Mouse (Mus musculus) layer of hippocampus, adult 18-20 months (tissue): ENCODE measurements around the gene Utp14b. TPM values are rescaled to one million over a fixed set of nuclear protein-coding genes. Genes with fewer than 3 reads are reported as not detected.

ENCODE experiments used
- DNase-seq, 2 experiments: peaks; one replicate each; pipeline ENCODE4 v3.0.0; 2022; ENCODE audit warnings: low spot score in 2 of 2
- long read RNA-seq: library from polyadenylated mRNA; stranded (forward); transcript quantifications from one replicate; pipeline ENCODE4 v2.0.0, GENCODE M21; 2021
- total RNA-seq, 2 experiments: library from RNA; stranded (reverse); gene quantifications; 2 replicates each; pipeline ENCODE4 v1.2.3; 2021

Gene Utp14b
- 10 to 100 TPM; 27.7 to 33.2 TPM for total RNA-seq
- long read RNA-seq, full-length matches to known transcripts, result 3 of 3 reads
- long read RNA-seq, partial matches to known transcripts, result 0 of 3 reads
- long read RNA-seq, other reads (novel, unspliced or antisense), result 0 of 3 reads

- peak; percentile 94 to 97 for DNase-seq
Observed at GRCm38 (mm10) chr1:78657671-78658440, at the start of gene Utp14b, which contains the start of gene Acsl3. TSS of gene Utp14b (plus strand) at chr1:78658038. TSS of gene Acsl3 (plus strand) at chr1:78657825.

GRCm38 (mm10) chr1:78609134-78609907, 48.5 kb upstream of the Utp14b start:
- DNase-seq, result no peak

GRCm38 (mm10) chr1:78611039-78611438, 46.8 kb upstream of the Utp14b start:
- no peak for DNase-seq

- DNase-seq, result no peak
Observed at GRCm38 (mm10) chr1:78612959-78613358, 44.9 kb upstream of the Utp14b start.

- DNase-seq, result no peak
Observed at GRCm38 (mm10) chr1:78624352-78624751, 33.5 kb upstream of the Utp14b start.

- no peak for DNase-seq
Observed at GRCm38 (mm10) chr1:78634486-78634885, 23.4 kb upstream of the Utp14b start.

GRCm38 (mm10) chr1:78640871-78641270, 17.0 kb upstream of the Utp14b start:
- DNase-seq, result no peak

DNA sequence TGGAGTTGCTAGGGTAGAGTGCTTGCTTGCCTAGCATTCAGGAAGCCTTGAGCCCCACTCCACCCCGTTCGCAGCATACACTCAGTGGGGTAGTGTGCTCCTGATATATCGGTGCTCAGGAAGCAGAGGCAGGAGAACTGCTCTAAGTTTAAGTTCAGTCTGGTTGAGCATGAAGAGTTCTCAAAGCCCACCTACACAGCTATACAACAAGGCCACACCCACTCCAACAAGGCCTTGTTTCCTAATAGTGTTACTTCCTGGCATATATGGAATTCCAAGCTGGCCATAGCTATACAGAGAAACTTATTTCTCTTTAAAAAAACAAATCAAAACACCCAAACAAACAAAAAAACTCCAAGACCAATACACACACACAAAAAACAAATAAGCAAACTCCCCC, 16.0 kb upstream of the Utp14b start:
- DNase-seq, result no peak

GRCm38 (mm10) chr1:78642197-78642596, 15.6 kb upstream of the Utp14b start:
- DNase-seq, result no peak

DNA sequence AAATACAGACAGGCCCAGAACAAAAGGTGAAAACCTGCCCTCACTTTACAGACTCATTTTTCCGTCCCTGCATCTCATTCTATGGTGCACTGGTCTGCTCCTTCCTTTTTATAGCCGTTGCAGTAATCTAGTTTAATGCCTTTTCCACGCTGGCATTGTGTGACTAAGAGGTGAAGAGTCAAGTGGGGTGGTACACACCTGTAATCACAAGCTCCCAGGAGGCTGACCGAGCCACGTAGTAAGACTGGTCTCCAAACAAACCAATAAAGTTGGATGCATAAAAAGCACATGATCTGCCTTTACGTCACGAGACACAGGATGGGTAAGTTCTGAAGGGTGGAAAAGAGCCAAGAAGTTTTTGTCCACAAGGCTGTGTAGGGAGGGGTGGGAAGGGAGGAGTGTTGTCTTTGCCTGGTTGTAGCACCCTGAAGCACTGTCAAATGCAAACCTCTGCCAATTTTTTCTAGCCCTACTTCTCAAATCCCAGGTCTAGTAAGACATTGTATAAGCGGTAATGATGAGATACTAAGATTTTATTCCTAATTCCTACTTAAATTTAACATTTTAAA, 10.4 kb upstream of the Utp14b start:
- DNase-seq, result no peak

DNA sequence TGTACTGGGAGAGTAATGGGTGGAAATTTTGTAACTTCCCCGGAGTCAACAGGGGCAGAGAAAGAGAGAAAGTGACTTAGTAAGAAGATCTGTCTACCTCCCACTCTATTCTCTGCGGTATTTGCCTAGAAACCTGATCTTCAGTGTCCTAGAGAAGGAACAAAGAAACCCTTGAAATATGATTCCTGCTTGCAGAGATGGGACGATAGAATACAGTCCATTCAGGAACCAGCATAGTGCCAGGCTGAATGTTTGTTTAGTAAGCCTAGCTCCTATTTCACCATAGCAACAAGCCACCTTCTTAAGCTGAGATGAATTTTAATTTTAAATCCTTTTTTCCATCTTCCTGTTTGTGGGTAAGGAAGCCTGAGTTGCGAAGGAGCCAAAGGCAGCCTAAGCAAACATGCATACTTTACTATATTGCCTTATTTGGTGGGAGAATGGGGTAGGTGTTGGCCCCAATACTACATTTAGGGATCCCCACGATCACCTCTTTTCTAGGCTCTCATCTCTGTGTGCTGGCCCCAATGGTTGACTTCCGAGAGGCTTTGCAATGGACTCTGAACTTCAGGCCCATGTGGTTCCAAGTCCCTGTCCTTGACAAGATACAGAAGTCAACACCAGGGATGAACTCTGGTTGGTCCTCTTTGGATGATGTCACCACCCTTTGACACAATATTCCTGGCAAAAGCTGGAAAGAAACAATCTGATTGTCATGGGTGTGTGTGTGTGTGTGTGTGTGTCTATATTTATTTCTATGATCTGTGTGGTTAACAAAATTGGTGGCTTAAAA, 8.4 kb upstream of the Utp14b start:
- no peak for DNase-seq

DNA sequence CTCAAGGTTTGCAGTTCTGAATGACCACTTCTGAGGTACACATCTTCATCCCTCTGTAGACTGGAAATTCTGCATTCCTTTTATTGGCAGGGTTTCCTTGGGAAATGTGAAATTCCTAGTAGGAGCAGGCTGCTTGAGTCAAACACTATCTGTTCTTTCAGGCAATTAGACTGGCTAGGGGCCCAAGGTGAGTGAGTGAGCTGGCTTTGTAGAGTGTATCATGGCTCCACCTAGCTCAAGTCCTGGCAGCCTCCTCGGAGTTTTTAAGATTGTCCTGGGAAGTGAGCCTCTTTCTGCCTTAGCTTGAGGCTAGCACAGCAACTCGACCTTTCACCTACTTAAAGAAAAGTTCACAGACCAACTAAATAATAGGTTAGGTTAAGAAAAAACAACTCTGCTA, 1.4 kb upstream of the Utp14b start:
- no peak for DNase-seq

DNA sequence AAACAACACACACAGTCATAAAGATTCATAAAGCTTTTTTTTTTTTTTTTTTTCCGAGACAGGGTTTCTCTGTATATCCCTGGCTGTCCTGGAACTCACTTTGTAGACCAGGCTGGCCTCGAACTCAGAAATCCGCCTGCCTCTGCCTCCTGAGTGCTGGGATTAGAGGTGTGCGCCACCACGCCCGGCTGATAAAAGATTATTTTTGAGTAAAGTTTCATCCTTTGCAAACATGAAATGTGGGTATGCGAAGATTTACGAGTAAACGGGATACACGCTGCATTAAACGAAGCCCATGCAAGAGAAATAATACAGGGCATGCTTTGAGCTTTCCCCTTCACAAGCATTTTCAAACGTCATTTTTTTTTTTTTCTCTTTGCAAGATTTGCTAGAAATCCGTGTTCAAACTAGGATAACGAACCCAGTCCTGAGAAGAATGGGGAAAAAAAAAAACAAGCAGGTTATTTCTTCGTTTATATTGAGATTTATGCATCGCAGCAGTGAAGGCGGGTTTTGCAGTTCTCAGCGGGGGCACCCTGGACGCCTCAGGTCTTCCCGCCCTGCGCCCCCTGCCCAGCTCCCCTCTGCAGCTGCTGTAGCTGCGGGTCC, 713 bp upstream of the Utp14b start:
- DNase-seq, result no peak

DNA sequence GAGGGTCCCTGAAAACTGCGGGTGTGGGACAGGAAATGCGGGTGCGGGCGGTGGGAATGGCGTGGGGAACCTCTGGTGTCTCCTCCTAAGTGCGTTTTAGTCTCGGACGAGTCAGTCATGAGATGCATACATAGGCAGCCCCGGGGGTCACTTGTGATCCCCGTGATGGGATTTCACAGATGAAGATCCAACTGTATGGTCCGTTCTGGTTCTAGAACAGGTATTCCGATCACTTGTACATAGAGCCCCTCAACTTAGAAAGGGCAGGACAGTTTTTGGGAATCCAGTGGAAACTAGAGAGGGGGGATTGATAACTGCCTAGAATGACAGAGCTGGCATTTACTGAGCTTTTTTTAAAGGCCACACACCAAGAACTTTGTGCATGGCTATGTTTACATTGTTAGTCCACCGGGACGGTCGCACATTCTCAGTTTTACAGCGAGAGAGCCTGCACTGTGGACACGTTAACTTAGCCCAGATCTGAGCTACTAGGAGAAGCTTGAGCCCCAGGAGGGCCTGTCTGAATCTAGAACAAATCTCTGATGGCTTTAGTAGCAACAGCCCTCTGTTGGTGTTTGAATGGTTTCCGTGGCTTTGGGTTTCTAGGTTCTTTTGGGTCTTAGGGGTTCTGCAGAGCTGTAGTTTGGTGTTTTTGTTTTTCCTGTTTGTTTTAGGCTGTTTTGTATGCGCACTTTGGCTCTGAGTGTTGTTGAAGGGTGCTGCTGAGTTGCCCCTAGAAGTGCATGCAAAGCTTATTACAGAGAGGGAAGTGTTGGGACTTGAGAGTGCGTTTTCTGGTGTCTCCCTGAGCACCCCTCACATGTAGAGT, 817 bp downstream of the Utp14b start:
- DNase-seq, result peak in 1 of 2 experiments; percentile 31

- DNase-seq, result no peak
Observed at GRCm38 (mm10) chr1:78659270-78659823, 1.5 kb downstream of the Utp14b start.

- DNase-seq, result no peak
Observed at GRCm38 (mm10) chr1:78664326-78664725, 6.5 kb downstream of the Utp14b start.

GRCm38 (mm10) chr1:78665954-78666499, 8.2 kb downstream of the Utp14b start:
- DNase-seq, result no peak

DNA sequence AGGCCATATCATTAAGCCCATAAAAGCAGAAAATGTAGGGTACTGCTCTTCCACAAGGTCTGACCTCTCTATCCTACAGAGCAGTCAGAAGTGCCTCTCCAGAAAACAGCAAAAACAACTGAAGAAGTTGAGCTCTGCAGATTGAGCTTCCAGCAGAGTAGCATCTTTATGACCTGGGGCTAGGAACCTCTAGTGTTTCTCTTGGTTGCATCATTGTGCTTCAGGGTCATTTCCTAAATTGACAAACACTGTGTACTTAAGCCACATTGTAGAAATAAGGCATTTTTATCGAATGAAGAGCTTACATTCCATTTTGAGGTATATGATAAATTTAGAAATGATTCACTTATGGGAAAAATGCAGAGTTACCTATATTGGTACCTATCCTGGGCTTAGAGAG, 8.7 kb downstream of the Utp14b start:
- no peak for DNase-seq

DNA sequence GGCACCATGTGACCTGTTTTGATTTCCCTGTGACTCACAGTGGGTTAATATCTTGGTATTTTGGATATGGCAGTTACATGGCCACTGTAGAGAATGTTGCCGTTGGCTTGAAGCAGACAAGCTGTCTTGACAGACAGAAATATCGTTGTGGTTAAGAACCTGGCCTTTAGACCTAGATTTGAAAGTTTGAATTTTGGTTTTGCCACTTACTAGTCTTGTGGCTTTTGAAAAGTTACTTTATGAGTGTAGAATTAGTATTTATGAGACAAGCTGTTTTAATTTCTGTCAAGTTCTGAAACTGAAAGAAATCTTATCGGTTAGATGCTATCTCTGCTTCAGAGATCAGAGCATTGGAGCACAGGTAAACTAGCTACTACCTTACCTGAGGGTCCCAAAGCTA, 24.5 kb downstream of the Utp14b start:
- no peak for DNase-seq
